Mouse (Mus musculus) left cerebral cortex, adult 18-20 months (tissue): ENCODE results near the gene Bbs2. TPM values are rescaled to one million over a fixed set of nuclear protein-coding genes. Genes with fewer than 3 reads are reported as not detected.

Source experiments
- DNase-seq, 2 experiments: peaks; one replicate each; pipeline ENCODE4 v3.0.0; 2021 to 2022; ENCODE audit warnings: low spot score in 2 of 2, mixed read lengths in 1 of 2
- total RNA-seq, 2 experiments: library from RNA; stranded (reverse); gene quantifications; 2 replicates each; pipeline ENCODE4 v1.2.3; 2021

The Bbs2 gene
- total RNA-seq, 2 experiments from 2014 or later, result 28.2 to 30.4 TPM

DNA sequence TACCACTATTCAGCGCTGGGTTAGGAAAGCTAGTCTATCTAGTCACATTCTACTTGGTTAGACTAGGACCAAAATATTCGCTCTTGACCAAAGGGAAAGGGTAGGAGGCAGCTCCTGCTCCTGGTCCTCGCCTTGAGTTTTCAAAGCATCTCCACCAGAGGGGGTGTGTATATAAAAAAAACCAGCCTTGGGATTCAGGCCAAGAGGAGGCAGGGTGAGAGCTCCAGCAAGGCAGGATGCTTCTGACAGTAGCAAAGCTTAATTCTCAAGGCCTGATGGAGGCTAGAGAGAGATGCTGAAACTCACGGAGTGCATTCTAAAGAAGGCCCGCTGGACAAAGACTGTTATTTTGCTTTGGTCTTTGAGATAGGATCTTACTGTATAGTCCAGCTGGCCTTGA, 5.4 kb upstream of the Bbs2 start:
- DNase-seq, result peak; percentile 42 to 44

DNA sequence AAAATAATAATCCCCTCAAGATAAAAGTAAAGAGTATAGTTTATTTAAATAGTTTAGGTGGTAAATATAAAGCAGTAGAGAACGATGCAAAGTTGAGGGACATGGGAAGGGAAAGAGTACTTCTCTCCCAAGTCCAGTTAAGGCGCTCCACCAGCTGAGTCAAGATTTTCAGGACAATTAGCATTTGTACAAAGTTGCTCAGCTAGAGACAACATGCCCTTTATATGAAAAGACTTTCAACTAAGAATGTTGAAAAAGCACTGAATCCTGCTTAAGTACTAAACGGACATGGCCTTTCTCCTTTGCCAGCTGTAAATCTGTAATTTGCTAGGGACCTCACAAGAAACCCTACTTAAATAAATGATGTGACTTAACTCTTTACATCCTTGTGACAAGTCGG, 268 bp upstream of the Bbs2 start:
- DNase-seq, result no peak

DNA sequence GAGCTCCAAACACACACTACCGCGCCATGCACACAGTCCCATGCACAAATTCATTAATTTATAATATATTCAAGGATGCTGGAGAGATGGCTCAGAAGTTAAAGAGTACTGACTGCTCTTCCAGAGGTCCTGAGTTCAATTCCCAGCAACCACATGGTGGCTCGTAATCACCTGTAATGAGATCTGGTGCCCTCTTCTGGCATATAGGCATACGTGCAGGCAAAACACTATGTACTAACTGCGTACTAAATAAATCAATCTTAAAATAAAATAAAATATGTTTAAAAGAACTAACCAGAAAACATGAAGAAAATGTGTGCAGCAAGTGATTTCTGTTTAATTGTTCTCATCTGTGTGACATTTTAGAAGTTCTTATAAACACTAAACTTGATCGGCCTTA, 4.4 kb downstream of the Bbs2 start:
- no peak for DNase-seq

DNA sequence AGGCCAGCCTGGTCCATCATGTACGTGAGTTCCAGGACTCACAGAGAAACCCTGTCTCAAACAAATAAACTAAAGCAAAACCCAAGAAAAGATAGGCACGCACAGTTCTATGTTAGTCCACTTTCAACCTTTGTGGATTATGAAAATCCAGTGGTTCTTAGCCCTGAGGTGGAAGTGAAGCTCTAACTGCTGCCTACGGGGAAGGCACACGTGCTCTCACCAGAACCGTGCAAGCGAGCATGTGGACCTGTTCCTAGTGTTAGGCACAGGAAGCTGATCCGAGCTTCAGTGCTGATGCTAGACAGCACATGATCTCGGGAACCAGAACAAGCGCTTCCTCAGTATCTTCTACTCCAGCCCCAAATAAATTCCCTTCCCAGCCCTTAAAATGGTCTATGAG, 5.9 kb downstream of the Bbs2 start:
- DNase-seq, result no peak

DNA sequence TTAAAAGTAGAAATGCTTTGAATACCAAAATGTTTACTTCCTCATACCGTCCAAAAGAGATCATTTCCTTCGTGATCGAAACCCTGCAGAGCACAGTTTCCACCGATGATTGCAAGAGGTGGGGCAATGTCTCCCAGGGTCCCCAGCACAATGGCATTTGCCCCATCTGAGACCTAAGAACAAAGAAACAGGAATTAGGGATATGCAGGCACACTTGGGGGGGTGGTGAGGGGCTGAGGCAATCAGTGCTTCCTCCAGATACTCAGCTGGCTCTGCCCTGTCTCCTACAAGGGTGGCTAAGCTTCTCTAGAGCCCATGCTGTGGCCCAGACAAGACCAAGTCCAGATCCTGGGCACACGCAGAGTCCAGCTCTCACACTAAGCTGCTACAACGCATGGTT, 9.0 kb downstream of the Bbs2 start:
- DNase-seq, result no peak

DNA sequence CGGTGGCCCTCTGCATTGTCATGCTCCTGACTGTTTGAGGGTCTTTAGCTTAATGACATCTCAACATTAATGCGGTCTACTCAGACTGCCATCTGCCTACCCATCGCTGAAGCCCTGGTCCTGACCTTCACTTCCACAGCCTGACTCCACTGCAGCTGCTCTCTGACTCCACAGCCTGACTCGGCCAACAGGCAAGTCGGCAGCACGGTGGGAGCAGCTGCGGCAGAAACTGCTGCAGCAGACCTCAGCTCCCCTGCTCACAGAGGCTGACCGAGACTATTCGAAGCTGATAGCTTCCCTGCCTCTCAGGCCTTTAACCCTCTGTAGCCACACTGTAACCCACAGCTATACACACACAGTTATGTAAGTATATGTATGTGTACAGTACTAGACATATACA, 10.8 kb downstream of the Bbs2 start:
- DNase-seq, result no peak

DNA sequence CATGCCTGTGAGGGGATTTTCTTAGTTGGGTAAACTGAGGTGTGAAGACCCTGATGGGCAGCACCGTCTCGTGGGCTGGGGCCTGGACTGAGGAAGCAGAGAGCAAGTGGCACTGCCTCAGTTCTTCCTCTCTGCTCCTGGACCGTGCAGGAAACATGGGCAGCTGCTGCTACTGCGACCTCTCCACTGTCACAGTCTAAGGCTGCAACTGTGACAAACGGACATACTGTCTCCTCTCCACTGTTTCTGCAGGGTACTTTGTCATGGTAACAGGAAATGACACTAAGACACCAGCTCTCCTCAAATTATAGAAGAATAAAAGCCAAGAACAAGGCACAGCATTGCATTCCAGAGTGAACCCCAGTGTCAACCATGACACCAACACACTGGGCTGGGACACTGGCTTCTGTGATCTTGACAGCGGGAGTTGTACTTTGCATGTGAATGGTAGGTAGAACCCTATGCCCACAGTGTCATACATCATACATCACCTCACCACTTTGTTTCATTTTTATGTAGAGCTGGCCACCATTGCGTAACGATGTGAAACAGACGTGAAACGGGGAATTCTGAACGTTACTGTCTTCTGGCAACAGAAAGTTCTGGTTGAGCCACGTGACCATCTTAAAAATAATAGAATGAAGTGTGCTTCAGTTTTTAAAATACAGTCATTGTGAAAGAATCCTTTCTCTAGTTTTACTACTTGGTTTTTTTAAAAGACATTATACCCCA, 22.1 kb downstream of the Bbs2 start:
- no peak for DNase-seq

DNA sequence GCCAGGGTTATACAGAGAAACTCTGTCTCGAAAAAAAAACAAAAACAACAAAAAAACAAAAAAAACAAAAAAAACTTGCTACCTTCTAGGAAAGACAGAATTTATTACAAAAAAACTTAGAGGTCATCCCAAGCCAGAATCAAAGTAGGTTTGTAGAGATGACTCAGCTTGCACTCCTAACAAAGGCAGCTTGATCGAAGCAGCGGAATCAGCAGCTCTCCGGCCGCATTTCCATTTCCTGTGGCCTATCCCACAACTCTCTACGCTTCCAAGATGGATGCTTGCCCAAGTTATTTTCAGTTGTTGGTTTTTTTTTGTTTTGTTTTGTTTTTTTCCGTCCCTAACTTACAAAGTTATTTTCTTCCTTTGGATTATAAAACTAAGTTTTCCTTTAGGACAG, 29.9 kb downstream of the Bbs2 start:
- DNase-seq, result no peak

DNA sequence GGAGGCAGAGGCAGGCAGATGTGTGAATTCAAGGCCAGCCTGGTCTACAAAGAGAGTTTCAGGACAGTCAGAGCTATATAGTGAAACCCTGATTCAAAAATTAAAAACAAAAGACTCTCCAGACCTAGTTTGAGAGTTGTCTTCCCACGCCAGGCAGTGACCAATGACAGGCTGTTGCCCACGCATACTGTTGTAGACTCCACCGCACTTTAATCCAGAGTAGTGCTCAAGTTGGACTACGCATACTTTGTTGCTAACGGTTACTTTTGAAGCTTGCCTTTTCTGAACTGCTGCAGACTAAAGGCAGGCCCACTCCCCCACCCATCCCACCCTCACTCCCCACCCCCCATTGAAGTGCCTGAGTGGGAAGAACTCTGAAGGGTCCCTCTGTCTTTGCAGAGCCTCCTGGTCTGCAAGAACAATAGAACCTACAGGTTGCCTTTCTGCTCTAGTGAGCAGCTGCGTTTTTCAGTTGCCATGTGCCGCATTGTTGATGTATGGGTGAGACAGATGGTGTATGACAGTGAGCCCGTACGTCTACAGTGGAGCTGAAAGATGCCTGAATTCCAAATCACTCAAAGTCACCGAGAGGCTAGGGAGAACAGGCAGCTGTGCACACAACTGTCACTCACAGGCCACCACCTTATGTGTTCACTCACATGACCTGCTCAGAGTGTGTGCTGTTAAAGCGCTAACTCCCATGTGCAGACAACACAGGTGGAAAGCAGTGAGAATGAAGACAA, 32.4 kb downstream of the Bbs2 start:
- no peak for DNase-seq

DNA sequence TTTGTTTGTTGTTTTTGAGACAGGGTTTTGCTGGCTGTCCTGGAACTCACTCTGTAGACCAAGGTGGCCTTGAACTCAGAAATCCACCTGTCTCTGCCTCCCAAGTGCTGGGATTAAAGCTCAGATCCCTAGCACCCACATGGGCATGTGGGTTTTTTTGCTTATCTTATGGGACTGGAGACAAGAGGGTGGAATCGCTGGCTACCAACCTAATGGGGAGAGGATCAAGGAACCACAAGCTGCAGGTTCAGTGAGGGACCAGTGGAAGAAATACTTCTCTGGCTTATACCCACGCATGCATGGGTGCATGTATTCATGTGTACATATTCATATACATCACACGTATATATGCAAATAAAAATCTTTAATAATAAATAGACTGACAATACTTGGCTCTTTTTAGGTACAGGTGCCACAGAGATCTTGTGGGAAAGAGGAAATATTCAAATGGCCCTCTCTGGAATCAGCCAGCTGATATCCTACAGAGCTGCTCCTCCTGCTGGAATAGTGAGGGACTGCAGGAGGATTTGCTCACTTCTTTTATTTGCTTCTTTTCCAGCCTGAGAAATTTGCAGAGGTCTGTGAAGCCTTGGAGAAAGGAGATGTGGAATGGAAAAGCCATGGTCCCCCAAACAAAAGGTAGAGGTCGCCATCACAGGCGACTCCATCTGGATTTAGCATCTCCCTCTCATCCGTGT, 41.4 kb downstream of the Bbs2 start:
- DNase-seq, result peak; percentile 26 to 65

DNA sequence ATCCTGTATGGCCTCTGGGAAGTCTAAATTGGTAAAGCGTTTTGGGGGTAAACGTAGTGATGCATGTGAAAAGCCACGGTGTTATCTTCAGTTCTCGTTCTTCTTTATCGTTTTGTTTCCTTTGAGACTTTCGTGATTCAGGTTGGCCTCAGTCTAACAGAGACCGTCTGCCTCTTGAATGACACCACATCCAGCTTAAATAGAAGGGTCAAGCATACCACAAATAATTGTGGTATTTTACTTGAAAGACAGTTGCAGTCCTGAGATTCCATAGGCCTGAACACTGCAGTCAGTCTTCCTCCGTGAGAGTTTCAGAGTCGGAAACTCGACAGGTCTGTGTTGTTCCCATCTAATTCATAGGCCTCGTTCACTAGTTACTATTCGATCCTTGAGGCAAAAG, 46.0 kb downstream of the Bbs2 start:
- DNase-seq, result no peak

DNA sequence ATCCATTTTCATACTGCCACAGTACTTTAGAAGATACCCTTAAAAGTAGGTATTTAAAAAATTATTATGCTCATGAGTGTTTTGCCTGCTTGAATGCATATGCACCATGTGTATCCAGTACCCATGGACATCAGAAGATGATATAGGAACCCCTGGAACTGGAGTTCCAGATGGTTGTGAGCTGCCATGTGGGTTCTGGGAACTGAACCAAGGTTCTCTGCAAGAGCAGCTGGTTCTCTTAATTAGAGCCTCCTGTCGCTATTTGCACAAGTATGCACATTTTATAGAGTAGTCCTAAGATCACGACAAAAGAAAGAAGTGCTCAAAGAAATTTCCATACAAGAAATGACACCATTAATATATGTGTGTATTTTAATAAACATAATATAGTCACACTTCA, 50.9 kb downstream of the Bbs2 start:
- no peak for DNase-seq

DNA sequence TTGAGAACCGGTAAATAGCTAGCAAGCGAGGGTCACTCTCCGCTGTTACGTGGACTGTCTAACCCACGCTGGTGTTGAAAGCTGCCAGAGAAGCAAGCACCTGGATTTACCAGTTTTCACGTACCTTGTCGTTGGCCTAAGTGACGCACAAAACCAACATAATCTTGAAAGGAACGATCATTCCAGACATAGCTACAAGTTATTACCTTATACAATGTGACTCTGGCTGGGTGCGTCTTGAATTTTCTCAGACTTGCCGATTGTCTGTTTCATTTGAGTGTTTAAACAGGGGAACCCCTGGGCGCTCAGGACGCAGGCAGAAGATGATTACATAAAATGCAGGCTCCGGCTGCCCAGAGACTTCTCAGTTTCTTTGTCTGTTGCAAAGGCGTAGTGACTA, 60.9 kb downstream of the Bbs2 start:
- no peak for DNase-seq

DNA sequence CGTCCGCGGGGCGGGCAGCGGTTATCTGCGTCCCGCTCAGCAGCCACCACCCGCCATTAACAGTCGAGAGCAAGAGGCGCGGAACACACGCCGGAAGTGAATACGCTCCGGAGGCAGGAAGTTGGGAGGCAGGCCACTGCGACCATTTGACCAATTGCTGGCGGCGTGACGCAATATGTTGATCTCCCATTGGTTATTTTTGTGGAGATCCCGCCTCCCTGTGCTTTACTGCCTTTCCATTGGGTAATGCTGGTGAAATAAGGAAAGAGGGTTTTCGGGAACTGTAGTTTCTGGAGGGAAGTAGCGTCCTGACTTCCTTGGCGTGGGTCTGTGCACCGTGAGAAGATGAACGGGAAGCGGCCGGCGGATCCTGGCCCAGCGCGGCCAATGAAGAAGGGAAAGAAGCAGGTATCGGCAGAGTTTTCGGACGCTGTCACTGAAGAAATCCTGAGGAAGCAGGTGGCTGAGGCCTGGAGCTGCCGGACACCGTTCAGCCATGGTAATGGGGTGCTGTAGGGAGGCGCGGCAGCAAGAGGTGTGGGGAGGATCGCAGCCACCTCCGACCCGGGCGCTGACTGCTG, 61.7 kb downstream of the Bbs2 start, which contains the start of the genes Nudt21 and Ogfod1:
Gene Nudt21, minus strand, starts transcription at position 88 of the 581 bp plus-strand sequence.
Gene Ogfod1, plus strand, starts transcription at position 255 of the 581 bp plus-strand sequence.
- DNase-seq, result peak; percentile 93 to 94

DNA sequence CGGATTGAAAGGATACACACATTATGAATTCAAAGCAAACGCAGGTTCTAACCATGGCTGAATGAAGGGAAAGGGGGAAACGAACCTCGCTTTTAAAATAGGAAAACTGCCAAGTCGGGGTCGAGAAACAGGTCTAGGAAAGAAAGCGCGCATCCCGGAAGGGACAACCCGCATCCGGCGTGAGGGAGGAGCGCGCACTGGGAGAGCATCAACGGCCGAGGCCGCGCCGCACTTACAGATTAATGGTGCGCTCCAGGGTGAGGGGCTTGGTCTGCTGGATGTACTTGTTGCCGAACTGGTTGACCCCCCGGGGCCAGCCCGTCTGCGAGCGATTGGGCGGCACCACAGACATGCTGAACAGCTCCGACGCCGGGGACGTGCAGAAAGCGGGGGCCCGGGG, 62.2 kb downstream of the Bbs2 start:
- DNase-seq, result peak; percentile 37 to 65

DNA sequence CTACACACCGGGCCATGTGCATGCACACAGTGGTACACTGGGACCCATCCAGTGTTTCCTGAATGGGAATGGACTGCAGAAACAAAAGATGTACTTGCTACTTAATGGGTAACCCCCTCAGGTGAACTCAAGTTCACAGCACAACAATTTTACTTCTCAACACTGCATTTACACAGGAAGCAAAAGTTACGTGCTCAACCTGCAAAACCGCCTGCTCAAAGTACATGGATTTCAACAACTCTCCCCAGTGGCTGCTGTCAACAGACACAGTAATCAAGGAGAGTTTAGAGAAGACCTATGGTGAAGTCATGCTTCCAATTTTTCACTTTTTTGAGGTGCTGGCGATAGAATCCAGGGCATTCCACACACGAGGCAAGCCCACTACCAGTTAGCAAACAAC, 63.5 kb downstream of the Bbs2 start:
- DNase-seq, result no peak

DNA sequence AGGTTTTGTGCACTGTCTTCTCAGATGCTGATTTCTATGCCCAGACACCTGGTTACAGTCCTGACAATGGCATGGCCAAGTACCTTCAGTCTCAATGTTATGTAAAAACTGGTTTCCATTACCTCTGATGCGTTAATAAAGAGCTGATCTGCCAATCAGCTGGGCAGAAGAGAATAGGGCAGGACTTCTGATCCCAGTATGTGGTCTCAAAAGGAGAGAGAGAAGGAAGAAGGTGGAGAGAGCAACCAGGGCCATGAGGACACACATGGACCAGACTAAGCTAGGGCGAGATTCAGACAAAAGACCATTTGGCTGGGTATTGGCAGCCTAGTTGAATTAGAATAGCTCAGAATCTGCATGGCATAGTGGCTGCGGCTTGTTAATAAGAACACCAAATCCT, 65.1 kb downstream of the Bbs2 start:
- no peak for DNase-seq

DNA sequence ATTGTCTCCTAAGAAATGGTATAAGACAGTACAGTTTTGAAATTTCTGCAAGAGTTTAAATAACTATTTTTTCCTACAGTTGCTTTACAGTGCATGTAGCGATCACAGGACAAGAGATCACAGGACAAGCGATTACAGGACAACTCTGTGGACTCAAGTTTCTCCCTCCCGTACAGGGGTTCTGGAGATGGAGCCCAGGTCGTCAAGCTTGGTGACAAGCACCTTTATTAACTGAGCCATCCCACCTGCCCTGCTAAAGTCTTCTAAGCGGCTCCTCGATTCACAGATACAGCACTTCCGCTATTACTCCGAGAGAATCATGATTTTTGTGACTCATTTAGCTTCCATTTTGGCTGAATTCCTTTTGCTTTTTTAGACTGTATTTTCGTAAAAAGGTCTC, 69.0 kb downstream of the Bbs2 start:
- DNase-seq, result no peak

DNA sequence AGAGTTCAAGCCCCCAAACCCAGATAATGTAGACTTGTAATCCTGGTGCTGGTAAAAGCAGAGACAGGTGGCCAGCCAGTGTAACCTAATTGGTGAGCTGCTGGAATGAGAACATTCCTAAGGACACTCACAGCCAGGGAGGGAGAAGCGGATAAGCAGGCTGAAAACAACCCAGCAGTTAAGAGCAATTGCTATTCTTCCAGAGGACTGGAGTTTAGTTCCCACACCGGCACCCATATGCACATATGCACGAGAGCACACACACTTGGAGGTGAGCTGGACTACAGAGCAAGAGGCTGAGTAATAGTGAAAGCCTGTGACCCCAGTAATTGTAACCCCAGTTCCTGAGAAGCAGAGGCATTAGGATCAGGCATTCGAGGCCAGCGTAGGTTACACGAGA, 74.8 kb downstream of the Bbs2 start:
- no peak for DNase-seq
